Mouse (Mus musculus) layer of hippocampus, postnatal 25 days (tissue): ENCODE data around the gene Nckap1. TPM values are rescaled to one million over a fixed set of nuclear protein-coding genes. Genes with fewer than 3 reads are reported as not detected.
"Not testable (repeated sequence)": the region's sequence is repeated elsewhere in the genome, so short reads cannot be mapped to it uniquely, and the experiment has no call there.

ENCODE experiments used
- DNase-seq, 2 experiments: peaks; one replicate each; pipeline ENCODE4 v3.0.0; 2022; ENCODE audit warnings: mixed read lengths in 2 of 2, low spot score in 1 of 2; ENCODE audit errors: extremely low spot score in 1 of 2
- total RNA-seq, 2 experiments: library from RNA; stranded (reverse); gene quantifications; 2 replicates each; pipeline ENCODE4 v1.2.3; 2021

The Nckap1 gene
- total RNA-seq, 2 experiments from 2014 or later, result 553 to 555 TPM

- DNase-seq, result no peak
These were observed 18.9 kb downstream of the Nckap1 start for GRCm38 (mm10) chr2:80562253-80562652.

DNA sequence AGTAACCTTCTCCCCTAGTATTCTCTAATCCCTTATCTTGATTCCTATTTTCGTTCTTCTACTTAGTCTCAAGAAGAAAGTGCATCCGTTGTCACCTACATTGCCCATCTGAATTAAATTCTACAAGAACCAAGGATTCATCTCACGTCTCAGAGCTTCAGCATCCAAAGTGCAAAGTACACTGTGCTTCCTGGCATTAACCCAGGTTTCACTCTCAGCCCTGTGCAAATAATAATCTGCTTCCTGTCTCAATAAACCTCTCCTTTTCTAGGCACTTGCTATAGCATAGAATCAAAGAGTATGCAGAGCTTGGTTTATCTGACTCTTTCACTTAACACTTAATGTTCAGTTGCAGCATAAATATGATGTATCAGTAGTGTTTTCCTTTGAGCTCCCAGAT is 19.7 kb downstream of the Nckap1 start:
- DNase-seq, result no peak

DNA sequence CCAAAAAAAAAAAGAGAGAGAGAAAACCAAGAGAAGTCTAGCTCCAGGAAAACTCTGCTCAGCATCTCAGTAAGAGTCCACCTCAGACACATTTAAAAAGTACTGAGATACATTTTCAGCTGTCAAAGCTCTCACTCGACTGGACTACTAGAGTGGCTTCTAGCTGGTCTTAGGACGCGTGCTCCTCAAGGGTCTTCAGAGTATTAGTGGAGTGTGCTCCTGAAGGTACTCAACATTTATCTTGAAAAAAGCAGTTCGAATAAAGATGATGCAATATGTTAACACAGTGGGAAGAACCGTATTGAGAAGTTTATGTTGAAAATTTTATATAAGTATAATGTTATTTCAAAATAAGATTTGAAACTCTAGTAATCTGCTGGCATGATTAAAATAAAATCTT is 20.4 kb downstream of the Nckap1 start:
- DNase-seq, result no peak

DNA sequence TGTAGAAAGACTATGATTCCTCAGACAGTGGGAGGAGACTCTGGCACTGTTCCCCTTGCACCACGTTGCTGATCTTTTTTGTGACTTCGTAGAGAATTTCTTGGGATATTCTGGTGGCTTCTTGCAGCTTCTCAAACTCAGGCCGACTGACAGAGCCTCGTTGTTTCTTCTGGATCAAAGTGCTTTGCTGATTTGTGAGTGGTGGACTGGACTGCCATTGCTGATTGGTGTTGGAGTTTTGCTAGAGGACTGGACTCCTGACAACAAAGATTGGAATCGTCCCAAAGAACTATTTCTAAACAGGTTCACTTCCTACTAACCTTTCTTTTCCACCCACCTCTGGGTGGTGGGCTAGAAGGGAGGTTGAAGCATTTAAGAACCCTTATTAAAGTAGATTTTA is 21.5 kb downstream of the Nckap1 start:
- no peak for DNase-seq

GRCm38 (mm10) chr2:80554442-80554841 is 26.7 kb downstream of the Nckap1 start:
- no peak for DNase-seq

- DNase-seq, result no peak
These were observed 31.5 kb downstream of the Nckap1 start for GRCm38 (mm10) chr2:80549704-80550103.

DNA sequence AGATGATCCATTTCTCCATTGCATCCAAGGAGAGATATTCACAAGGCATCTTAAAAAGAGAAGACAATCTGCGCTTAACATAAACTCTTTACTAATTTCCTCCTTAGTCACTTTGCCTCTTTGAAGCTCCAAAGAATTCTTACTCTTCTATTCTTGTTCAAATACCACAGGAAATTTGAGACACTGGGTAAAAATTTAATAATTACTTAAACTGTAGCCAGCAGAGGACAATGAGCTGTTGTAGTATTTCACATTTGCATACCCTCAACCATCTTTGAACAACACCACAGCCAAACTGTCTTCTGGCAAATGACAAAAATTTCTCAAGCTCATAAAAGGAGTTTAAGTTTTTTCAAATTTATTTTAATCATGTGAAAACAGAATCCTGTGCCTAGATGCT is 33.3 kb downstream of the Nckap1 start:
- DNase-seq, result no peak

DNA sequence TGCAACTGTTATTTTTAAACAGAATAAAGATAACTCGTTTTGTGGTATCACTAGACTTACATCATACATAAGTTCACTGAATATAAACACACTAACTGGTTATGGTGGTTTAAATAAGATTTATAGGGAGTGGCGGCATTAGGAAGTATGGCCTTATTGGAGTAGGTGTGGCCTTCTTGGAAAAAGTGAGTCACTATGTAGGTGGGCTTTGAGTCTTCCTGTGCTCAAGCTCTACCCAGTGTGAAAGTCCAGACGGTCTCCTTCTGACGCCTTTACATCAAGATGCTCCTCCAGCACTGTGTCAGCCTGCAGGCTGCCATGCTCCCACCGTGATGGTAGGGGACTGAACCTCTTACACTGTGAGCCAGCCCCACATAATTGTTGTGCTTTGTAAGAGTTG is 38.4 kb downstream of the Nckap1 start:
- no peak for DNase-seq

DNA sequence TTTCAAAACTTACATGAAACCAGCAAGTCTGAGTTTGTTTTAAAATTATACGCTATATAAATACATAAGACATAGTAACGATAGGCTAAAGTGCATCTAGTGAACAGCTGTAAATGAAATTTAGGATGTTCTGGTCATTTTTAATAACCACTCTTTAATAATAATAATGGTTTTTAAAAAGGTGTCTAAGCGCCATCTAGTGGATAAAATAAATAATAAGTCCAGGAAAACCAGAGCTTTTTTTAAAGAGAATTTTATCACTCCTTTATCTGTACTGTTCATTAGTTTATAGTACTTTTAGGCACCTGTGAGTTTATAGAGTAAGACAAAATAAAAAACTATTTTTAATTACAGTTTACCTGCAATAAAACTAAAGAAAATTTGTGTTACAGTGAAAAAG is 44.0 kb downstream of the Nckap1 start:
- no peak for DNase-seq

- no peak for DNase-seq
These were observed 44.6 kb downstream of the Nckap1 start for GRCm38 (mm10) chr2:80536608-80537007.

DNA sequence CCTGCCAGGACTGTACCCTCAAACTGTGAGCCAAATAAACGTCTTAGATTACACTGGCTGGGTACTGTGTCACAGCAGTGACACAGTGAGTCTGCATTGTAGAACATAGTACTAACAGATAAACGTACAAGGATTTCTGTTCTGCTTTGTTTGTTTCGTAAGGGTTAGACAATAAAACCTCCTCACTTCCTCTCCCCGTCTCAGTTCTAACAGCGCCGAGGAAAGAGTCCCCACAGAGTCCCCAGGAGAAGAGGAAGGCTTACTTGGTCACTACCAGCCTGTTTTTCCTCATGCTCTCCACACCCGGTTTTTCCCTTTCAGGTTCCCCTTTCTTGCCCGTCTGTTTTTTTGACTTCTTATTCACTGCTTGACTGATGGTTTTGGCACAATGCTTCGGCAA is 56.9 kb downstream of the Nckap1 start:
- no peak for DNase-seq

DNA sequence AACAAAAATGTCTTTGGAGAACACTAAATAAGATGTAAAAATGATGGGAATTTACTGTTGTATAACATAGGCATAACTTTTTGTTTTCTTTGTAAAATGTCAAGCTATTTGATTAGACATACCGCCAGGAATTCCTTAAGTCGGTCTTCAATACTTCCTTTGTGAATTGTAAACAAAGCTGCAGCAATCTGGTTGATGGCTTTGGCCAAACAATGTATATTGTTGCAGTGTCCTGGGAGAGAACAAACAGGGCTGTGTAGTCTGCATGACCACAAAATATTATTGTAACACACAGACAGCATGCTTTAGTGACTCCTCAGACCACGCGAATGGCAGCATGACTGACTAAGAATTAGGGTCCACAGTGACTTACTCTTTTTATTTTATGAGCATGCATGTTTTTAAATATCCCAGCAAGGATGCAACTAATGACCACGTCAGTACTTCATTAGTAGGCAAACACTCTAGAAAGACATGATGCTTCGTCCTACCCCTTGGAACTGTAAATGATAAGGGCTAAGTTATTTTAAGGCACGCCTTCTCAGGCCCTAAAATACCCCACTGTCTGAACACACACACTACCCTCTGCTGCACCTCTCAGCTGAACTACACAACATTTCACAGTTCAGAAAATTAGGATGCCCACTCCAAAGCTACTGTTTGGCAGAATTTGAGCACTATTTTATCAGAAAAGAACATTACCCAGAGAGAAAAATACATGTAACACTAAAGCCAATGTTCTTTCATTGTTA is 75.0 kb downstream of the Nckap1 start:
- no peak for DNase-seq

- no peak for DNase-seq
These were observed 79.0 kb downstream of the Nckap1 start for GRCm38 (mm10) chr2:80502132-80502531.

DNA sequence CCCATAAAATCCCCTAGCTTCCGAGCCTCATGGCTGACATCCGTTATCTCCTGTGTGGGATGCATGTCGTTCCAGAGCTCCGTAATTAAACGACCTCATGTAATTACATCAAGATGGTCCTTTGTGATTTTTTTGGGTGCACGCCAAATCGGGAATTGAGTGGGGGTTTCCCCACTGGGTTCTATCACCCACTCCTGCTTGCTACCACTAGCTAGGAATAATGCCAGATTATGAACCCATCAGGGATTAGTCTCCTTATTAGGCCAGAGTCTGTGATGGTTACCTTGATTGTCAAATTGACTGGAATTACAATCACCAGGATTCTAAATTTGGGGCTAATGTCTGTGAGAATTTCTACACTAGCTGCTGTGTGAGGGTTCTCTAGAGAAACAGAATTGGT is 85.9 kb downstream of the Nckap1 start:
- DNase-seq, result not testable (repeated sequence)

DNA sequence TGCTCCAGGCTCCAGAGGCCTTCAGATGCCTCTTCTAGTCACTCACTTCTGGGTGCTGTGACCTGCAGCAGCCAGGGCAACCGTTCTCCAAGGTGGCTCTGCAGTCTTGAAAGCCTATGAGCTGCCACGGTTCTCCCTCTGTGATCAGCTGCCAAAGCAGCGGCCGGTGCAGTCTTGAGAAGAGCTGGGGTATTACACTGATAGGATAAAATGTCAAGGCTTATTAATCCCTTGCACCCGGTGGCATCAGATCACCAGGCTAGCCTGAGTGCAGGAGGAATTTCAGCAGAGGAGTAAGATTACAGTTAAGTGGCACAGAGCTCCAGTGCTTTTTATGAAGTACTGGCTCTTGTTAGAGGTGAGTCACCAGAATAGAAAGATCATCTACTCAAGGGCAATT is 94.3 kb downstream of the Nckap1 start:
- DNase-seq, result no peak

- no peak for DNase-seq
These were observed 96.2 kb downstream of the Nckap1 start for GRCm38 (mm10) chr2:80484951-80485350.

DNA sequence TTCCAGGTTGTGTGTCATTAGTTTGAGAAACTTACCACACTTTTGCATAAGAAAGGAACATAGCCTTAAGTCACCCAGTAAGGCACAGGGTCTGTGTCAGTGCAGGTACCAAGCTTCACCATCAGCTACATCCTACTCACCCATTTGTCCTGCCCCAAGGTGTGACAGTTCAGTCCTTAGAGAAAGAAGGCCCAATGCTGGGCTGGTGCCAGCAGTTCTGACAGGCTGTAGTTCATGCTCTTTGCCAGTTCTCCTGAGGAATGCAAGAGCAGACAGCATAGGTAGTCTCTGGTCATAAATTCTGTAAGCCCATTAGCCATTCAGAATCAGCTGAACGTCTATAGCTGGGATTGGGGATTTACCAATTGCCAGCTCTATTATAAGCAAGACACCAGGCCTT is 105.3 kb downstream of the Nckap1 start:
- DNase-seq, result no peak

GRCm38 (mm10) chr2:80474247-80474796 is 106.9 kb downstream of the Nckap1 start:
- DNase-seq, result no peak

- no peak for DNase-seq
These were observed 115.0 kb downstream of the Nckap1 start for GRCm38 (mm10) chr2:80465991-80466821.

DNA sequence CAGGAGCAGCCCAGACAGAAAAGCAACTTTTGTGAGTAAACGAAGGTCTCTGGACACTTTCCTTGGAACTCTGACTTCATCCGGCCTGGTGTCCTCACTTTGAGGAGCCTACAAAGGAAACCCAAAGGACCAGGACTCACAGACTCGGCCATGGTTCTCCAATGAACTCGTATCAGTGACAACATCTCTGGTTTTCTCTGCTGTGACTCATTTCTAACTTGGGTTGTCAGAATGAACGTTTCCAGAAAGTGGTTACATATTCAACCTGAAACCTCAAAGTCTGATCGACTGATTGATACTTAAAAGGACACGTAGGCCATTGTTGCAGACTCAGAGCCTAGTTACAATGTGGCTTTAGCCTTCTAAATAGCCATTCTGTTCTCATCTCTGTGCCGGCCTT is 119.4 kb downstream of the Nckap1 start:
- DNase-seq, result no peak
